Mouse (Mus musculus) ES-Bruce4 (cell line): Measurements from ENCODE around the gene Gm815.

Source experiments
- CTCF ChIP-seq: IDR thresholded peaks from one replicate; pipeline ENCODE4 v1.8.1; 2011; ENCODE audit warnings: low read depth, low read length
- POLR2A ChIP-seq: IDR thresholded peaks from one replicate; pipeline ENCODE4 v1.8.1; 2011; ENCODE audit warnings: low read length; ENCODE audit not compliant: insufficient read depth

GRCm38 (mm10) chr19:26871096-26871495 is 14.6 kb upstream of the Gm815 start:
- no peak for TF ChIP-seq CTCF
- no peak for TF ChIP-seq POLR2A
